Mouse (Mus musculus) heart, embryonic 13.5 days (tissue): Measurements from ENCODE around the gene Mx1. TPM values are rescaled to one million over a fixed set of nuclear protein-coding genes. Genes with fewer than 3 reads are reported as not detected.

Experiments
- ATAC-seq: fragments of 200-750 bp; cut with Nextera tagmentation; 2 replicates; pipeline ENCODE4 v1.8.0; 2017; ENCODE audit warnings: moderate TSS enrichment; ENCODE audit not compliant: insufficient number of reproducible peaks, low FRiP score, low TSS enrichment; ENCODE audit errors: extremely low read depth
- H3K27ac ChIP-seq: fragments of 300-500 bp; sonication (generic); replicated peaks from 2 replicates; pipeline ENCODE4 v1.5.1; 2015; ENCODE audit warnings: moderate library complexity, mild to moderate bottlenecking, inconsistent platforms
- H3K27me3 ChIP-seq: fragments of 300-500 bp; sonication (generic); replicated peaks from 2 replicates; pipeline ENCODE4 v1.6.1; 2015; ENCODE audit warnings: mild to moderate bottlenecking, inconsistent platforms
- H3K36me3 ChIP-seq: fragments of 300-500 bp; sonication (generic); 2 replicates; pipeline ENCODE4 v1.6.1; 2015; ENCODE audit warnings: mild to moderate bottlenecking, inconsistent platforms
- H3K4me1 ChIP-seq: fragments of 300-500 bp; sonication (generic); 2 replicates; pipeline ENCODE4 v1.6.1; 2015; ENCODE audit warnings: inconsistent platforms
- H3K4me2 ChIP-seq: fragments of 300-500 bp; sonication (generic); 2 replicates; pipeline ENCODE4 v1.6.1; 2015; ENCODE audit warnings: inconsistent platforms, mild to moderate bottlenecking, moderate library complexity
- H3K4me3 ChIP-seq: fragments of 300-500 bp; sonication (generic); 2 replicates; pipeline ENCODE4 v1.5.1; 2015; ENCODE audit warnings: moderate library complexity, mild to moderate bottlenecking, inconsistent platforms
- H3K9ac ChIP-seq: fragments of 300-500 bp; sonication (generic); 2 replicates; pipeline ENCODE4 v1.6.1; 2015; ENCODE audit warnings: inconsistent platforms, mild to moderate bottlenecking, moderate library complexity
- H3K9me3 ChIP-seq: fragments of 300-500 bp; sonication (generic); 2 replicates; pipeline ENCODE4 v1.6.1; 2016; ENCODE audit warnings: inconsistent platforms
- WGBS: fragments of 180-500 bp; shearing (Covaris S2); methylation state at CpG from one replicate; pipeline ENCODE4 v1.1.7; 2015; ENCODE audit warnings: mixed read lengths; 5-methylcytosine and 5-hydroxymethylcytosine counted together
- polyA plus RNA-seq: library from polyadenylated mRNA; unstranded; fragments of >200 nt; fragmentation: Nextera tagmentation; extraction: Ambion mirVana; gene quantifications from 2 replicates; pipeline ENCODE4 v1.2.1, GENCODE M21; 2015

Mx1 gene
- polyA plus RNA-seq, 1 experiment from 2014 or later = 0.27 TPM

- no peaks in the 10 kb centered on the region for H3K36me3 ChIP-seq
- H3K9ac ChIP-seq = no peak overlapping the region
- no peaks in the 10 kb centered on the region for H3K27me3 ChIP-seq
- 64% methylated on average over 1 of the region's 1 CpGs for WGBS
- no peak overlapping the region for H3K27ac ChIP-seq
- no peak overlapping the region for H3K4me3 ChIP-seq
- ATAC-seq = no peak
- no peaks in the 10 kb centered on the region for H3K4me1 ChIP-seq
- H3K9me3 ChIP-seq = no peaks in the 10 kb centered on the region
- no peak overlapping the region for H3K4me2 ChIP-seq
Measured at GRCm38 (mm10) chr16:97492369-97492768, 29.7 kb upstream of the Mx1 start.

DNA sequence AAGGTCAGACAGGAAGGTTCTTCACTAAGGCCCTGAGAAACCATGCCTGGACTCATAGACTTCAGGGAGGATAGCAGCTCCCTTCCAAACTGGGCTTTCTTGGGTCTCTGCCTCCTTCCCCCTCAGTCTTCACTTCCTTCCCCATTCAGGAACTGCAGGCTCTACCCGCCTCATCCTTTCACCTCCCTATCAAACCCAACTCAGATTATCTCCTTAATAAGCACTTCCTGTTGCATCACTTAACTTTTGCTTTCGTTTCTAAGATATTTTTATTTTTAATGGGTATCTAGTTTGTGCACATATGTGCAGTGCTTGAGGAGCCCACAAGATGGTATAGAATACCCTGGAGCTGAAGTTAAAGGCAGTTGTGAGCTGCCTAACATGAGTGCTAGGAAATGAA lies 15.9 kb upstream of the Mx1 start:
- Histone ChIP-seq H3K4me2 (no peak overlapping the region), H3K4me1 (peaks cover 20% of the 10 kb centered on the region), H3K4me3 (no peak overlapping the region), H3K36me3 (no peaks in the 10 kb centered on the region), H3K27me3 (no peaks in the 10 kb centered on the region), H3K9me3 (0 out of 2 replicates have a peak, but pooled peaks cover 4% of the 10 kb centered on the region), H3K9ac (no peak overlapping the region), H3K27ac (no peak overlapping the region)
- ATAC-seq = no peak
- 50% methylated on average over 2 of the region's 2 CpGs for WGBS

DNA sequence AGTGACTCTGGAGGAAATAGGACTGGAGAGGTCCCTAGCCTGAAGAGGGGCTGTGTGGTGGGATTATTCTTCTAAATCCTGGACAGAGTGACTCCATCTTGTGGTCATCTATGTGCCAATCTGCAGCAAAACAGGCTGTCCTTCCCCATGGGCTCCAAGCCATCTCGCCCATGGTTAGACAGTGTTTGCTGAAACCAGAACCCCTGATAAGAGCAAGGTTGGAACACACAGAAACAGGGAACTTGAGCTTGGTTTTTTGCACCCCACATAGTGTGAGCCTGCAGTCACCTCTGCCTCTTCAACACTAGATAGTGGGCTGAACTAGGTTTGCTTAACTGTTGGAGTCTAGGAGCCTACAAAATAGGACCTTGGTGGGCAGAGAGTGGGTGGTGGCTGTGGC lies 13.8 kb upstream of the Mx1 start:
- 76% methylated on average over 1 of the region's 1 CpGs for WGBS
- no peak for ATAC-seq

DNA sequence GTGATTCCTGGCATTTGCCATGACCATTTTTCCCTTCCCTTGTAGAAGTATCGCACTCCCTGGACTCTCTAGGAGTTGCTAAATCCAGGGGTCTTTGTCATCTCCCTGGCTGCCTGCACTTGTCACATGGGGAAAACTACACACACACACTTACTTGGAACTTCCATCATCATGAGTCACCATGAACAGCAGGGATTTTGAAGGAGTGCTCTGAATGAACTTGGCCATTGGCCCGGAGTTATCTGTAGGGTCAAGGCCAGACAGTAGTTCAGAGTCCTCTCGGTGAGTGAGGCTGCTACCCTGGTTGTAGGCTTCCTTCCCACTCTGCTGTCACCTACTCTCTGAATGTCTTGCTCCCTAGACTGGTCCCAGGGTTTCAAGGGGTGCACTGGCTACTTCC lies 12.9 kb upstream of the Mx1 start:
- no peak for ATAC-seq
- H3K27ac ChIP-seq = no peak overlapping the region; the same call in 1 of the 2 replicates
- peaks cover 25% of the 10 kb centered on the region for H3K4me1 ChIP-seq
- no peak overlapping the region for H3K9ac ChIP-seq
- peaks cover 6% of the 10 kb centered on the region; the same call in 1 of the 2 replicates for H3K27me3 ChIP-seq
- H3K9me3 ChIP-seq = no peaks in the 10 kb centered on the region
- no peaks in the 10 kb centered on the region for H3K36me3 ChIP-seq
- 39% methylated on average over 3 of the region's 3 CpGs for WGBS
- H3K4me2 ChIP-seq = no peak overlapping the region
- H3K4me3 ChIP-seq = no peak overlapping the region

More for the DNA sequence above, 13.8 kb upstream of the Mx1 start:
- Histone ChIP-seq H3K4me3 (no peak overlapping the region), H3K4me2 (no peak overlapping the region), H3K27me3 (peaks cover 6% of the 10 kb centered on the region; the same call in 1 of the 2 replicates), H3K4me1 (peaks cover 20% of the 10 kb centered on the region), H3K36me3 (no peaks in the 10 kb centered on the region), H3K9ac (no peak overlapping the region), H3K9me3 (no peaks in the 10 kb centered on the region), H3K27ac (no peak overlapping the region)

DNA sequence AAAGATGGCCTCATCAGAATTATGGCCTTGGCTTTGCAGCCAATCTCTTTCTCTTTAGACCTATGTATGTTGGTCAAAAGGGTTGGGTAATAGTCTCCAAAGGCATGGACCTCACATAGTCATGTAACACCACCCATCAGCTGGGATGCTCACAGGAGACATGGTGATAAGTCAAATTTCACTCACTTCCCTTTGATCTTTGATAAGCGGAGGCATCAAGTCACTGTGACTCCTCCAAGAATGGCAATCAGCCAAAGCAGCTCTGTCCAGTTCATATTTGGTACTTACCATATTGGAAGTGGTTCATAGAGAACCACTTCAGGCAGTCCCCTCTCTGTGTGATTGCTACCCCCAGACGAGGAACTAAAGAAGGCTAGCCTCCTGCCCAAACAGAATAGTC lies 12.0 kb upstream of the Mx1 start:
- H3K27ac ChIP-seq = no peak overlapping the region
- H3K4me3 ChIP-seq = no peak overlapping the region
- no peak overlapping the region for H3K4me2 ChIP-seq
- H3K9me3 ChIP-seq = no peaks in the 10 kb centered on the region
- peaks cover 6% of the 10 kb centered on the region; the same call in 1 of the 2 replicates for H3K27me3 ChIP-seq
- ATAC-seq = no peak
- WGBS = 67% methylated on average over 2 of the region's 2 CpGs
- no peaks in the 10 kb centered on the region for H3K36me3 ChIP-seq
- H3K4me1 ChIP-seq = peaks cover 24% of the 10 kb centered on the region
- no peak overlapping the region for H3K9ac ChIP-seq

GRCm38 (mm10) chr16:97467993-97468791 lies 5.5 kb upstream of the Mx1 start:
- Histone ChIP-seq H3K27ac (no peak overlapping the region), H3K9me3 (no peaks in the 10 kb centered on the region), H3K4me3 (no peak overlapping the region), H3K4me1 (peaks cover 9% of the 10 kb centered on the region), H3K36me3 (no peaks in the 10 kb centered on the region), H3K9ac (no peak overlapping the region), H3K4me2 (no peak overlapping the region), H3K27me3 (peaks cover 6% of the 10 kb centered on the region; the same call in 1 of the 2 replicates)
- 77% methylated on average over 4 of the region's 4 CpGs for WGBS
- no peak for ATAC-seq

DNA sequence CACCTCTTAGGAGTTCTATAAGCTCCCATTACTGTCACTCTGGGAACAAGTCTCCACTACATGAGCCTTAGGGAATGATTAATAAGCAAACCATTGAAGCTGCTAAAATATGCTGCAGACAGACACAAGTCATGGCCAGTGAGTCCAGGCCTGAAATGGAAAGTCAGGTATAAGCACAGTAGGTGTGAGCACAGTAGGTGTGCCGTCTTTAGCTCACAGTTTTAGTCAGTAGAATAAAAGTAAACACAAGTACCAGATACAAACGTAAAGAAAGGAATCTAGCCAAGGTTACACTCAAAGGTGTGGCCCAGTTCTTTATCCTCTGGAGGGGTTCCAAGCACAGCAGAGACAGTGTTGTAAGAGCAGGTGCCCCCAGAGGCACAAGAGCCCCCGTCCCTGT lies 4.8 kb upstream of the Mx1 start:
- no peak for ATAC-seq
- peaks cover 6% of the 10 kb centered on the region; the same call in 1 of the 2 replicates for H3K27me3 ChIP-seq
- no peaks in the 10 kb centered on the region for H3K36me3 ChIP-seq
- H3K9me3 ChIP-seq = no peaks in the 10 kb centered on the region
- H3K4me1 ChIP-seq = peaks cover 15% of the 10 kb centered on the region
- no peak overlapping the region for H3K27ac ChIP-seq
- no peak overlapping the region for H3K4me3 ChIP-seq
- no peak overlapping the region for H3K4me2 ChIP-seq
- WGBS = 69% methylated on average over 3 of the region's 3 CpGs
- H3K9ac ChIP-seq = no peak overlapping the region

DNA sequence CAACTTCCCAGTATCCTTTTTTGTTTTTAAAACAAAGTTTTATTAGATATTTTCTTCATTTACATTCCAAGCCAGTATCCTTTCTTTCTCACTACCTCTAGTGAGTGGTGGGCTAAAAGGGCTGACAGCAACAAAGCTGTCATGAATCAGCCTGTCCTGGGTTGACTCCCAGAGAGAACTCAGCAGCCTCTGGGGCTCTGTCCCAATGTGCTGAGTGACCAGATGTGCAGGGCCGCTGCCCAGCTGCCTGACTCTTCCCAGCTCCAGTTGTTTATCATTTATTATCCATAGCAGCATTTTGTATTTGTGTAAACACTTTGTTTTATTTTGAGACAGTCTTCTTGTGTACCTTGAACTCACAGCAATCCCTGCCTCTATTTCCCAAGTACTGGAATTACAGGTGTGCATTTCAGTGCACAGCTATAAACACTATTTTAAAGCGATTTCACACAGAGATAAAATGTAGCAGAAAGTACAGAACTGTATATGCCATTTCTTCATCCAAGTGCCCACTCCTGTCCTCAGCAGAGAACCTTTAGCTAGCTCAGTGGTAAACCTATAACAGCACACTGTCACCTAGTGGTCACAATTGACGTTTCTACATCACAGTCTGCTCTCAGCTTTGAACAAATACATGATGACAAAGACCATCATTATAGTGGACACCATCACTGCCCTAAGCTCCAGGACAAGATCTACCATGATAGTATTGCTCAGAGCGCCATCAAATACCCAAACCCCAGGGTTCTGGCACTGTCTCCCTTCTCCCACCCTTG lies 3.7 kb upstream of the Mx1 start:
- H3K4me2 ChIP-seq = no peak overlapping the region
- WGBS = 37% methylated on average over 4 of the region's 4 CpGs
- ATAC-seq = no peak
- peaks cover 16% of the 10 kb centered on the region for H3K4me1 ChIP-seq
- H3K27me3 ChIP-seq = no peaks in the 10 kb centered on the region
- no peaks in the 10 kb centered on the region for H3K36me3 ChIP-seq
- no peak overlapping the region for H3K4me3 ChIP-seq
- no peaks in the 10 kb centered on the region for H3K9me3 ChIP-seq
- no peak overlapping the region for H3K27ac ChIP-seq
- no peak overlapping the region for H3K9ac ChIP-seq

DNA sequence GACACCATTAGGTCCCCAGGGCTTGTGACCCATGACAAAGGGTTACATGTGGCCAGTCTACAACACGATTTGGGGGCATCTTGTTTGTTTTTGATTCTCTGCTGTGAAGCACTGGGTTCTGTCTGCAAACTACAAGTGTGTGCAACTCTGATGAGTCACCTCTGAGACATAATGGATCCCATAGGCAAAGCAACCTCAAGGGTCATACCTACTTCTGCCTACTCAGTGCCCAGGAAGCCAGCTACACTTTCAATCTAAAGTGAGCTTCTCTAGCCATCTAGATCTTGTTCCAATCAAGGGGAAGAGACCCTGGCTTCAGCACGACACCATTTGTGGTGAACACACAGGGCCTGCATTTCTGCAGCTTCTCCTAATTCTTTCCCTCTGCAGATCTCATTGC lies 1.4 kb downstream of the Mx1 start:
- Histone ChIP-seq H3K27me3 (no peaks in the 10 kb centered on the region), H3K36me3 (no peaks in the 10 kb centered on the region), H3K9me3 (peaks cover 8% of the 10 kb centered on the region; the same call in 1 of the 2 replicates), H3K4me1 (peaks cover 7% of the 10 kb centered on the region; the same call in 1 of the 2 replicates), H3K4me2 (no peak overlapping the region), H3K27ac (no peak overlapping the region), H3K4me3 (no peak overlapping the region), H3K9ac (no peak overlapping the region)
- WGBS = 47% methylated on average over 2 of the region's 2 CpGs
- no peak for ATAC-seq

- no peak for ATAC-seq
- WGBS = 70% methylated on average over 1 of the region's 1 CpGs
- H3K4me3 ChIP-seq = no peak overlapping the region
- peaks cover 7% of the 10 kb centered on the region; the same call in 1 of the 2 replicates for H3K4me1 ChIP-seq
- no peak overlapping the region for H3K4me2 ChIP-seq
- H3K36me3 ChIP-seq = no peaks in the 10 kb centered on the region
- H3K27ac ChIP-seq = no peak overlapping the region
- no peaks in the 10 kb centered on the region for H3K27me3 ChIP-seq
- no peak overlapping the region for H3K9ac ChIP-seq
- peaks cover 8% of the 10 kb centered on the region; the same call in 1 of the 2 replicates for H3K9me3 ChIP-seq
Measured at GRCm38 (mm10) chr16:97459831-97460230, 2.9 kb downstream of the Mx1 start.

DNA sequence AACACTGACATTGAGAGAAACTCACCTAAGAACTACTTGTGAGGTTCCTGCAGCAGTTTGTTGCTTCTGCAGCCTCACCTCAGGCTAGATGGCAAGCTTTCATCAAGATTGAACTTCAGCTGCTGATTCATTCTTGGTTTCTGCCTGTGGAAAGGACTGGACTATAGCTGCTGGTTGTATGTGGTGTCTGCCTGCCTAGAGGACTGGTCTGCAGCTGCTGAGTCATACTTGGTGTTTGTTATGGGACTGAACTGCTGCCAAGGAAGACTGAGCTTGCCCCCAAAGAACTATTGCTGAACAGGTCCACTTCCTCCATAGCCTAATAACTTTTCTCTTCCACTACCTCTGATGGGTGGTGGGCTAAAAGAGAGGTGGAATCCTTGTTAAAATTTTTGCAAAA lies 15.3 kb downstream of the Mx1 start:
- H3K27me3 ChIP-seq = no peaks in the 10 kb centered on the region
- no peak for ATAC-seq
- no peak overlapping the region for H3K4me2 ChIP-seq
- no peaks in the 10 kb centered on the region for H3K36me3 ChIP-seq
- H3K4me1 ChIP-seq = no peaks in the 10 kb centered on the region
- no peak overlapping the region for H3K4me3 ChIP-seq
- no peak overlapping the region for H3K9ac ChIP-seq
- H3K9me3 ChIP-seq = no peaks in the 10 kb centered on the region
- no peak overlapping the region for H3K27ac ChIP-seq
